Mouse (Mus musculus) adrenal gland, postnatal 10 days (tissue): ENCODE measurements around the gene Tomt. TPM values are rescaled to one million over a fixed set of nuclear protein-coding genes. Genes with fewer than 3 reads are reported as not detected.
"Not testable (repeated sequence)": the region's sequence is repeated elsewhere in the genome, so short reads cannot be mapped to it uniquely, and the experiment has no call there.

Source experiments
- DNase-seq: peaks from one replicate; pipeline ENCODE4 v3.0.0; 2021; ENCODE audit warnings: mixed read lengths
- long read RNA-seq, 2 experiments: library from polyadenylated mRNA; stranded (forward); transcript quantifications; one replicate each; pipeline ENCODE4 v2.0.0; 2021
- total RNA-seq, 2 experiments: library from RNA; stranded (reverse); gene quantifications; 2 replicates each; pipeline ENCODE4 v1.2.3; 2021

Gene Tomt
- total RNA-seq, result under 1 TPM in 1 of 2 experiments, not detected in 1; 0.12 TPM
- long read RNA-seq, experiment 1, partial matches to known transcripts, result 0 of 1 reads
- long read RNA-seq, experiment 1, other reads (novel, unspliced or antisense), result 1 of 1 reads
- long read RNA-seq, experiment 2, result 0 reads

DNA sequence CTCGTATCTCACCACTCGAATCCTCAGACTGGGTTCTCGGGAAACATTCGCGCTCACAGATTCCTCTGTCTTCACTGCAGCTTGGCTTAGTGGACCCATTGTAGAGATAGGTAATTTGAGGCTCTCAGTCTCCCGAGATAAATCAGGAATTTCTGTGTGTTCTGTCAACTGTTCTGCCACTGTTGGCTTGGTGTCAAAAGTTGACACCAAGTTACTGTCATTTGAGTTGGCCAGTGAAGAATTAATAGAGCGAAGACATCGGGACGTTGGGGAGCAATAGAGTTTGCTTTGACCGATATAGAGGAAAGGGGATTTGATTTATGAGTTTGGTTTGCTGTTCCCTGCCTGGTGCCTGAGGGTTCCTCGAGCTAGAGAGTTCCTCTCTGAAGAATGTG lies at the start of gene Tomt:
Gene Tomt (minus strand): TSS at position 73 of the 395 bp plus-strand sequence.
- DNase-seq, result no peak

DNA sequence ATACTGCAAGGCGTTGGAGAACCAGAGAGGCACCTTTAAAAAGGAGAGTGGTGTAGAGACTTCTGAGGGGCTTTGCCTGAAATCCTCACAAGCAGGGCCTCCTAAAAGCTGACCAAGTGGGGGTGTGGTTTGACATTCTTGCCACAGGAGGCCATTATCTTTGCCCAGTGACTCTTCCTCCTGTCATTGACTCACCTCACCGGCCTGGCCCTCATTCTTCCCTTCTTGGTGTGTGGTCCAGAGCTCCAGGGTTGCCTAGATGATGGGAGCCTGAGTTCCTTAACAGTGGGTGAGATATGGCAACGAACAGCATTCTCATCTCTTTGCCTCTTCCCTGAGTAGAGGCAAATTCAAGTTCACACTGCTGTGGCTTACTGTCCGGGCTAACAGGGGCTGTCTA lies 49.7 kb upstream of the Tomt start:
- no peak for DNase-seq

DNA sequence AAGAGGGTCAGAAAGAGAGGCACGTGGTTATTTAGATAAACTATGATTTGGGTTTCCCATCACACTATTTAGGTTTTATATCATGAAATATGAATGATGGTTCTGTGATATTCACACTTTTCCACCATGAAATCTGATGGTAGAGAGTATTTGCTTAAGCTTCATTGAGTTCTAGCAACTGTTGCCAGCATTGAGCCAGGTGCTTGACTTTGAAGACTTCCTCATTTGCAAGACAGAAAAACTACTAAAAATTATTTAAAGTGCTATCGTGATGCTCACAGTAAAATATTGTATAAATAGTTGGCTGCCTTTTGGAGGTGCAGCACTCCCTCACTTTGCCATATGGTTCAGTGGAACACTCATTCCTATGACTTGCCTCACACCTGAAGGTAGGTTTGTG lies 49.1 kb upstream of the Tomt start:
- no peak for DNase-seq

DNA sequence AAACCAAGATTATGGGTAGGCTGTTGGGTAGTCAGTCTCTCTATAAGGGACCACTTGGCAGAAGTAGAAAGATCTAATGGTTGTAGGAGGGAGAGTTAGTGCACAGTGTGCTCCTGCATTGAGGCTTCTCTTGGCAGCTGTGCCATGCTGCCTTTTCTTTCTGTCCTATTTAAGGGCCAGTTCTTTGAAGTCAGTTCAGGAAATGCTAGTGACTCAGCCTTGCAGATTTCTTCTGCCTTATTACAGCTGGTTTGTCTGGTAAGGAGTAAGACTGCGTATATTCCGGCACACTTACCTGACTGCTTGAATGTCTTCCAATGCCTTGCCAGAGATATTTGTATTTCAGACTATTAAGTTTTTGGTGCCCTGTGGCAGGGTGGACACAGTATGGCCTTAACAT lies 48.0 kb upstream of the Tomt start:
- DNase-seq, result no peak

DNA sequence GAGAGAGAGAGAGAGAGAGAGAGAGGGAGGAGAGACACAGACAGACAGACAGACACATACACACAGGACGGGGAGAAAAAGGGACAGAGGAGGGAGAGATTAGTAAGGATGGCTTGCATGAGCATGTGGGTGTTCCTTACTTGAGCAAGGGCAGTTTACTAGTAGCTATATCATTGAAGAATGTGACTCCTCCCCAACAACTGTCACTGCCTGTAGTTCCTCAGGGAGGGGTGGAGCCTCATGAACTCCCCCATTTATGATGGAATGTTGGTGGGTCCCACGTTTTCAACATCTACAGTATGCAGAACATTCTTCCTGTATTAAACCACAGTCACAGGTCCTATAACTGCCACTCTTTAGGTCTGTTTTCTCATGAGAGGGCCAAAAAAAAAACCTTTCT lies 45.9 kb upstream of the Tomt start:
- DNase-seq, result no peak

DNA sequence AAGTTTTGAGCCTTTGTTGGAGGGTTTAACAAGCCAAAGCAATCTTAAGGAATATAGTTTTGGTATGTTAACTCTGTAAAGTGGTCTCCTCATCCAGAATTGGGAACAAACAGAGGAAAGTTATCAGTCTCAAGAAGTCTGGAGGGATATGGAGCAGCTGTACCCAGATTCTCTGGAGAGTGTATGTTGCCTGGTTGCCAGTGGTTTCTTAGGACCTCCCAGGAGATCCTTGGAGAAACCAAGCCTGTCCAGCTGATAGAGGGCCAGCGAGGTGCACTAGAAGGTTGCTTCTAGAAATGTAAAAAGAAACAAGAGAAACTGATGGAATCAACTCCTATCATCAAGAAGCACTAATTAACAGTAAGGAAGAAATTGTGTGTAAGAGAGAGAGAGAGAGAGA lies 45.5 kb upstream of the Tomt start:
- no peak for DNase-seq

DNA sequence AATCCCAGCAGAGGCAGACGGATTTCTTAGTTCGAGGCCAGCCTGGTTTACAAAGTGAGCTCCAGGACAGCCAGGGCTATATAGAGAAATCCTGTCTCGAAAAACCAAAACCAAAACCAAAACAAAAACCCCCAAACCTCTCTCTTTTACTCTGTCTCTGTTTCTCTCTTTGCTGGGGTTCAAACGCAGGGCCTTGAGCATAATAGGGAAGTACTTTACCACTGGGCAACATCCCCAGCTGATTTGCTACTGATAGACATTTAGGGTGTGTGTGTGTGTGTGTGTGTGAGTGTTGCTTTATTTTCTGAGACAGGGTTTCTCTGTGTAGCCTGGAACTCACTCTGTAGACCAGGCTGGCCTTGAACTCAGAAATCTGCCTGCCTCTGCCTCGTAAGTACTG lies 42.8 kb upstream of the Tomt start:
- not testable (repeated sequence) for DNase-seq

DNA sequence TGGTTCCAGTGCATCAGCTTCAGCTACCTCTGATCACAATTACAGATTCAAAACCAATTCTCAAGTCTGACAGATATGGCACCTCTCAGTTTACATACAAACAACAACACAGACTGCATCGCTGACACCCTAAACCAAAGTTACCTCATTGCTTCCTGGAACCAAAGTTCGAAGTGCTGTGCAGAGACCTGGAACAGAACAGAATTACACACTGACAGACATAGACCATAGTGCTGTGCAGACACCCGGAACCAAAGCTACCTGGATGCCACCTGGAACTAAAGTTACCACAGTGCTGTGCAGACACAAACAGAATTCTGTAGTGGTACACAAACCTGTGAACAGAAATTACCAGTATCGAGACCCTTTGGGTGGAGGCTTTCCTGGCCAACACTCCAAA lies 33.6 kb upstream of the Tomt start:
- no peak for DNase-seq

DNA sequence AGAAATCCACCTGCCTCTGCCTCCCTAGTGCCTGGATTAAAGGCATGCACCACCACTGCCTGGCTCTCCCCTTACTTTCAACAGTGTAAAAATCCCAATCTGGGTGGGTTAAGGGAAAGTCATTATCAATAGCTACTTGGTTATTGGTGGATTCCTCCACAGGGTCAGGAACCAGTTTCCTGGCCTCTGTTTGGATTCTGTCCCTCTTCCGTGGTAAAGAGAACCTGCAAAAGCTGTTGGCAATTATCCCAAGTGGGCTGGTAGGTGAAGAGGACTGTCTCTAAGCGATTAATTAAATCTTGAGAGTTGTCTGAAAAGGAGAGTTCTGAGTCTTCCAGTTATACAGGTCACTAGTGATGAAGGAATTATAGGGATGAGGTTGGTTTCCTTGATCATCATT lies 32.2 kb upstream of the Tomt start:
- DNase-seq, result no peak

DNA sequence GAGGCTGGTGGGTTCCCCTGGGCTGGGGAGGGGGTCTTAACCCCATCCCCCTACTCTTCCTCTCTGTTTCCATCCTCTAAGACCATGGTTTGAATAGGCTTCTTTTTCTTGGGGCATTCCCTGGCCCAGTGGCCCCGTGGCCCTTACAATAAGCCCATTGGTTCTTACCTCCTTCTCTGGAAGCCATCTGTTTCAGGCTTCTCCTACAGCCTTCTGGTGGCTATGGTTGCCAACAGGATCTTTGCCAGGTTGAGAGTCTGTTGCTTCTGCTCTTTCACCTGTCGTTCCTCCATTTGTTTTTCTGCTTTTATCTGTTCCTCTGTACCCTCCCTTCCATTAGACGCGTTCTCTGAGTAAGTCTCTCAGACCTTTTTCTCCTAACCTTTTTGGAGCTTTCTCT lies 31.4 kb upstream of the Tomt start:
- DNase-seq, result no peak

DNA sequence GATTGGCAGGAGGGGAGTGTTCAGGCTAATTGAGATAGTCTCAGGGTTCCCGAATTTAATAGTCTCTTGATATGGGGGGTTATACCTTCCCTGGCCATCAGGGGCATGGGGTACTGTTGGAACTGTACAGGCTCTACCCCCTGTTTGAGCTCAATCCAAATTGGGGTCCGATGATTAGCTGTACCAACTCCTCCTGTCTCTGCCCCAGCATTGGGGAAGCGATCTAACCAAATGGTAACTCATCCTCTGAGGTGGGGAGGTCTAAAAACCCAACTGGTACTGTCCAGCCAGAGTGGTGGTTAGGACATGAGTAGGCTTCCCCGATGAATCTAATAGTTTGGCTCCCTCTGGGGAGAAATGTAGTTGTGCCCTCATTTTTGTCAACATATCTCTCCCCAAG lies 30.8 kb upstream of the Tomt start:
- no peak for DNase-seq

DNA sequence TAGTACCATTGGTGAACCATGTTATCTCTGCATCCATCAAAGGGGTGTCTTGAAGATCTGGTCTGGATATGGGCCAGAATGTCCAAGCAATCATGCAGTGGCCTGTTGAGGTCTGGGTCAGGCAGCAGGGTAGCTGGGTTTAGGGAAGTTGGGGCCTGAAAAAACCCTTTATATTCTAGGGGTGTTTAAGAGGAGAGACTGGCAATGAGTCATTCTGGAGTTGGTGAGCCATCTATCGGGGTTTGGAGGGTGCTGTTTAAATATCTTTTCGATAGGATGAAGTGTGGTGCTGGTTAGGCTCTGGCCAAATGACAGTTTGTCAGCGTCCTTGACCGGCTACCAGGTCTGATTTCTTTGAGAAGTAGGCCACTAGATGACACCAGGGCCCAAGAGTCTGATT lies 29.8 kb upstream of the Tomt start:
- no peak for DNase-seq

DNA sequence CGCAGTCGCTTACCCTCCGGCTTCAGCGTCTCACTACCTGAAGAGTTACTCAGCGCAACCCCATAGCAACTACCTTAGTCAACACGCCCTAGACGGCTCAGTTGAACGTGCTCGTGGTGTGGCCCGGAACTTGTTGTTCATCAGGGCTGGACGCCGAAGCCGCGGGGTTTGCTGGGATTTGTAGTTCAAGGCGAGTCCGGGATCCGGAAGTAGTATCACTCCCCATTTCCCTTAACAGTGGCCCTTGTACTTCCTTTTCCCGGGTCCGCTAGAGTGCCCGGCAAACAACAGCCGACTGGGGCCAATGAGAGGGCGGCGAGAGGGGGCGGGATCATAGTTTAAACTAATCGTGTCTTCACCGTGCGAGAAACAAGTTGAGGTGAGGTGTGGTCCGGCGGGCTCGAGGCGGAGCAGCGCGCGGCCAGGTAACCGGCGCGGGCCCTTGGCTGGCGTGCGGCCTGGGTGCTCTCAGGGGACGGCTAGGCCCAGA lies 27.6 kb upstream of the Tomt start, which contains the start of the genes Lrrc51 and Numa1:
Gene Lrrc51 (minus strand): TSS at position 145 of the 490 bp plus-strand sequence.
Gene Numa1 (plus strand): TSS at position 361 of the 490 bp plus-strand sequence.
- peak; percentile 96 for DNase-seq

DNA sequence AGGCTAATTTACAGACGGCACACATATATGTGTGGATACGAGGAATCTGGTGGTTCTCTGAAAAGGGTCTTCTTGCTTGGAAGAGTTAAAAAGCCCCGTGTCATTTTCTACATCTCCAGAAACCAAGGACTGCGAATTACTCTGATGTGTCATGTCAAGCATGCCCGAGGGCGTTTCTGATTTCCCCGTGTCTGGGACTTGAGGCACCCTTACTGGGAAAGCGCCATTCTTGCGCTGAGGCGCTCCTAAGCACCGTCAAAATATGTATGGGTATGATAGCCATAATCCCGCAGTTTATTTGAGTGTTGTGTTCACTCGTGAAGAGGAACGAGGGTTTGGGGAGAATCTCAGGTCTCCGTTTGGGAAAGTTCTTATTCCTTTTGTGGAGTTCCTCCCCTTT lies 27.1 kb upstream of the Tomt start:
- DNase-seq, result peak; percentile 33

DNA sequence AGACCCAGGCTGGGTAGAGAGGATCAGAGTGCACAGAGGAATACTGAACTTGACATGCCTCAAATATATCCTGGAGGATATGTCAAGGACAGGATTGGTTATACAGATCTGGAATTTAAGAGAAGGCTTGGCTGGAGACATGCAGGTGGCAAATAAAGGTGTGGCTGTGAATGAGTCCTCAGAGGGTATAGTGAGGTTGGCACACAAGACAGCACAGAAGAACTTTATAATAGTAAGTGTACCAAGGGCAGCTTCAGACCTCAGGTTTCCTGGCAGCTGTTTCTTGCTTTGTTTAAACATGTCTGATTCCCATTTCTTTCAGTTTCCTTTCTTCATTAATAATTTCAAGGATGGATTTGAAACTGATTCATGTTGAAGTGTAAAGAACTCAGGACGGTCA lies 26.4 kb upstream of the Tomt start:
- DNase-seq, result no peak

DNA sequence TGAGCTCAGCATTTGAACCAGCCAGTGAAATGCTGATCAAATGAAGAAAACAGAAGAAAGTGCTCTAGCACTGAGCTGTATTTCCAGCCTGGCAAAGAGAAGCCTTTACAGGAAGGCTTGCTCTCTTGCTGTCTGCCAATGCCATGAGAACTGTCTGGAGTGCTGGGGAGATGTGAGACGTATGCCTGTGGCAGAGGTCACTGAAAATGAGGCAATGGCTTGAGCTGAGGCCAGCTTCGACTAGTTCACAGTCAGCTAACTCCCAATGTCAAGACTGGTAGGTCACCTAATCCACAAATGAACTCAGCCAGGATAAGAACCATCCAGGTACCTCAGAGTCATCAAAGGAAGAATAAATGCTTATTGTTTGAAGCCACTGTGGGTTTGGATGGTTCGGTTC lies 21.9 kb upstream of the Tomt start:
- DNase-seq, result peak; percentile 63

DNA sequence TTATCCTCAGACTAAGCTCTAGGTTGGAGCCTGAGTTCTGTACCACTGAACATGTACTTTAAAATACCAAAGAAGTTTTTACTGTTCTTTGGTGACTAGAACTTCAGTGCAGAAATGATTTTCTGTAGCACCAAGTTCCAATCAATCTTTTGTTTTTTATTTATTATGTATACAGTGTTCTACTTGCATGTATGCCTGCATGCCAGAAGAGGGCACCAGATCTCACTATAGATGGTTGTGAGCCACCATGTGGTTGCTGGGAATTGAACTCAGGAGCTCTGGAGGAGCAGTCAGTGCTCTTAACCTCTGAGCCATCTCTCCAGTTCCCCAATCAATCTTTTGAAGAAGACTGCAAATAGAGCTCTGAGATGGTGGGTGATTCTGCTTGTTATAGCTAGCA lies 19.7 kb upstream of the Tomt start:
- DNase-seq, result not testable (repeated sequence)

DNA sequence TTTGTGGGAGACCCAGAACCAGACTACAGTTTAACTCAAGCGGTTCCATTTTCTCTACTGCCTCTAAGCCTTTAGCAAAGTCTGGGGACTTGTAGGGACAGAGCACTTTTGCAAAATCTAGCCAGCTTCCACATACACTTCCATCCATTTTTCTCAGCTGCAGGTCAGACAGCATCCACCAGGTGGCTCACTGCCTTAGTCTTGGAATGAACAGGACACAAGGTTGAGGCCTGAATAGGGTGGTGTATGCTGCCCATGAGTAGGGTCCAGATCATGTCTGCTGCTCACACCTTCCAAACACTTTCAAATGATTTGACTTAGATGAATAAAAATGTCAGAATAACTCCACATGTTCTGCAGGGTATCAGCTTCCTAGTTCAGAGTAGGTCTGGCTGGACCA lies 11.9 kb upstream of the Tomt start:
- peak; percentile 78 for DNase-seq

DNA sequence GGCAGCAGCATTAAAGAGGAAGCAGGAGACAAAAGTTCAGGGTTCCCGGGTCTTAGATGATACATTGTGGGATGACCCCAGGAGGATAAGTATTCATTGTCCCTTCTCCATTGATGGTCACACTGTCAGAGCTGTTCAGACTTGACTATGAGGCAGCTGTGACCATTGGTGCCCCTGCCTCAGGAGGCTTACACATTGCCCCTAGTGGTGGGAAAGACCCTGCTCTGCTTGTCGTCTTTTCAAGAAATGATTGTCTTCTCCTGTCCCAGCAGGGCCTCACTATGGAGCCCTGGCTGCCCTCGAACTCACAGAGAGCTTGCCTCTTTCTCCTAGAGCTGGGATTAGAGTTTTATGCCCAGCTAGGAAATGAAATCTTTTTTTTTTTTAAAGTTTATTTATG lies 5.8 kb upstream of the Tomt start:
- DNase-seq, result no peak

DNA sequence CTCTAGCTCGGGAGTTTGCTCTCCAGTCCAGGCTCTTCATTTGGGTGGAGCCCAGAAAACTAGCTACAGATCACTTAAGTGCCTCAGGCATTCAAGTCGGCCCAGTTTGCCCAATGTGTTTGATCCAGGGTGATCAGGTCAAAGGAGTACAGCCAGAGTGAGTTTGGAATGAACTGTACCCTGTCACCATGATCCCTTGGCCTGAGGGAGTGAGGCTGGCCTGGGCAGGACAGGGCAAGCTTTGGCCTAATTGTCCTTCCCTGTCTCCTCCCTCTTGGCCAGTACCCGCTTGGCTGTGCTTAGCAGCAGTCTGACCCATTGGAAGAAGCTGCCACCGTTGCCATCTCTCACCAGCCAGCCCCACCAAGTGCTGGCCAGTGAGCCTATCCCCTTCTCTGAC lies 4.0 kb upstream of the Tomt start:
- DNase-seq, result peak; percentile 55

DNA sequence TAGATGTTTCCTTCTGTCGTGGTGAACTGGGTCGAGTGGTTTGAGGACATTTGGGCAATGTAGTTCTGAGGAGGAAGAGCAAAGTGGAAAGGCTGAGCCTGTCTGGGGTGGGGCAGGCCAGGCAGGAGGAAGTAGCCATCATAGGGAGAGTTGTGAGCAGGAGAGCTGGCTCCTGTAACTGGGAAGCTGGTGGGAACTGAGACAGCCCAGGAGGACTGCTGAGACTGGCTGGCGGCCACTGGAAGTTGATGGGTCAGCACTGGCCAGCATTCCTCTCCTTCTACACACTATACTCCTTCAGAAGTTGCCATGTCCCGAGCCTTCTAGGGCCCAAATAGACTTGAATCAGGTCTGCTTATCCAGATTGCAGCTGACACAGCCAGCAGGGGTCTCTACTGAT lies 2.2 kb upstream of the Tomt start:
- no peak for DNase-seq

DNA sequence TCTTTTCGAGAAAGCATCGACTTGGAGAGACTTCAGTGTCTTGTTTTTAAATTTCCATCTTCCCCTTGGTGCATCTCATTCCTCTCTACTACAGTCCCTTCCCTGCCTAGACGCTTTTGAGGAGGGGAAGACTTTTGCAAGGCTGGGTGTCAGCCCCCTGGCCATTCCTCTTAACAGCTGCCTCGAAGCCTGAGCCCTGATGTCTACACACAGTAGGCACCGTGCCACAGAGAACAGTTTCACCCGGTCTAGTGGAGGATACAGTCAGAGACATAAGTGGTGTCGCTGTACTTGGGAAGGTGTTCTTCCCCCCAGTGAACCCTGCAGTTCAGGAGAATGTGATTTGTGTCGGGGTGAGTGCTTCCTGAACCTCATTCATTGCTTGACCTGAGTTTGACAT lies 537 bp upstream of the Tomt start:
- peak; percentile 34 for DNase-seq

DNA sequence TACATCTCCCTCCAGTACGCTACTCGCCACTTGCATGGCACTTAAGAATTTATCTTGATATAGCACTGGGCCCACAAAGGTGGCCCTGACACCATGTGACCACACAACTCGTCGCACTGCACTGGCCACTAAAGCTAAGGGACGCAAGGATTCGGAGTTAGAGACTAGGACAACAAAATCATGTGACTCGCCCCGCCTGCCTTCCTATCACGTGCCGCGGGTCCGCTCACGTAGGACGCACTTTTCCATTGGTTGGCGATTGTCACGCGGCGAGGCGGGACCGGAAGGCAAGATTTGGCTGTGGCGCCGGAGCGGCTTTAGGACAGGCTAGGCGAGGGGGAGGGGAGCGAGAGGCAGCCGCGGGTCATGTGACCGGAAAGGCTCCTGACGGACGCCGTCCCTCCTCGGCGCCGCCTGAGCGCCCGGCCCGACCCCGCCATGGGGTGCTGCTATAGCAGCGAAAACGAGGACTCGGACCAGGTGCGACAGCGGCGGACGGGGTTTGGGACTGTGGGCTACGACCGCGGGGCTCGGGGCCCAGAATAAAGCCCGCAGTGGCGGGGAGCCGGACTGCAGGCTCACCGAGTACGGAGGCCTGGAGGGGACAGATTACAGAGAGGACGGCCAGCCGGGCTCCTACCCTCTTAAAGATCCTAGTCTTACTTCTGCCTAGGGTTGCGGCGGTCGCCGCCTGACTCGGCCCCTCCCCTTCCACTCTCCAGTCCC lies 435 bp downstream of the Tomt start, which contains the start of gene Lamtor1:
Gene Lamtor1 (plus strand): TSS at position 344 of the 726 bp plus-strand sequence.
- DNase-seq, result peak; percentile 99

DNA sequence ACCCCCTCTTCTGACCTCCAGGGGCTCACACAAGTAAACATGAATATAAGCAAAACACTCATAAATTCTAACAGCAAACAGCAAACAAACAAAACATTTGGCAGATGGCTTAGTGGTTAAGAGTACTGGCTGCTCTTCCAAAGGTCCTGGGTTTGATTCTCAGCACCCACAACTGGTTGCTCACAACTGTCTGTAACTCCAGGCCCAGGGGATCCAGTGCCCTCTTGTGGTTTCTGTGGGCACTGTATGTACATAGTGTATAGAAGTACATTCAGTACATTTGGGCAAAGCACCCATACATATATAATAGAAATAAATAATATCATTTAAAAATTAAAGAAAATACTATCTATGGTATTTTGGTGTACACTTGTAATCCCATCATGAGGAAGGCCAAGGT lies 3.3 kb downstream of the Tomt start:
- no peak for DNase-seq
